Mouse (Mus musculus): ENCODE measurements around the gene Wfdc18. TPM values are rescaled to one million over a fixed set of nuclear protein-coding genes. Genes with fewer than 3 reads are reported as not detected.
A peak's percentile ranks its signal among the peaks of the same experiment; 100 is the strongest.

Gene Wfdc18
- total RNA-seq (2021), result under 1 TPM; 0.69 to 0.96 TPM
- long read RNA-seq, result 0 reads

DNA sequence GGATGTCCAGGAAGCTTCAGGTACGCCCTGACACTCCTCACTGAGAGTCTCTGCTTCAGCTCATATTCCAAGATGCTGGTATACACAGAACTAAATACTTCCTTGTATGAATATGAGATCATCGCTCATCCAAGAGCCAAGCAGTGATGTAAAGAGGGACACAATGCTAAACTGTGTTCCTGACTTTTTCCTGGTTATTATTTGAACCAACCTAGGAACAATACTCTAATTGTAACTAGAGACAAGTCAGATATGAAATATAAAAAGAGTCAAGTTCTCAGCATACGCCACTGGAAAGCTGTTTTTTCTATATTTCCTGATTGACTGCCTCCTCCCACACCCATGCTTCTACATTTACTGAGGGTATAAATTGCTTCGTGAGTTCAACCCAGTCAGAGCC, at the start of gene Wfdc18:
Gene Wfdc18, plus strand, starts transcription at position 301 of the 400 bp plus-strand sequence.
- DNase-seq (ENCODE audit: low spot score in 2 of 2), result no peak

DNA sequence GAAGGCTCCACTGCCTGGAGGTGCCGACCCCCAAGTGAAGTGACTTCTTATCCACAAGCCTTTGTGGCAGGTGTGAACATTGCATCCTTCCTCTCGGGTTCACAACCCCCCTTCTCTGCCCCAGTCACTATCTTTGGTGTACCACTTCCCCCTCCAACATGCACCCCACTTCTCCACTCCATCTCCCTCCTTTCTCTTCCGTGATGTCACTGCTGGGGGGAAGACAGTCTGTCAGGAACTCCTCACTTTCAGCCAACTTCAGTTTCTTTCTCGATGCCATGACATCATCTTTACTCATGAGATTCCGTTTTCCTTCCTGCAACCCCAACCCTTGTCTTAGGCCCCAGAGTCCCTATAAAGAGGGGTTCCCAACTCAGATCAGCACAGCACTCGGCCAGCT, 46.6 kb upstream of the Wfdc18 start, which contains the start of gene Ccl4:
Gene Ccl4, plus strand, starts transcription at position 381 of the 400 bp plus-strand sequence.
- no peak for DNase-seq (ENCODE audit: low spot score in 2 of 2)

DNA sequence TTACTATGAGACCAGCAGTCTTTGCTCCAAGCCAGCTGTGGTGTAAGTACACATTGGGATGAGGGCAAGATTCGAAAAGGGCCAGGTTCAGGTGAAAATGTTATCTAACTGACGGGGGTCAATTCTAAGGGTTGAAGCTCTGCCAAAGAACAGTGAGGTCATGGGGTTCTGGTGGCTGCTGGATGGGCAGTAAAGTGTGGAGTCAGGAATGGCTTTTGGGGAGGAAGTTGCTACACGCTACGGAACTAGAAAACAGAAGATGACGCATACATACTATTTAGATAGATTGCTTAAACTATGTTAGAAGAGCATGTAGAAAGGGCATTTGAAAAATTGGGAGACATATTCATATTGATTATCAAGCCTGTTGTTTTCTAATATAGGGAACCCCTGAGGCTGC, 45.3 kb upstream of the Wfdc18 start:
- DNase-seq (ENCODE audit: low spot score in 2 of 2), result no peak

GRCm38 (mm10) chr11:83671743-83672142, 37.1 kb upstream of the Wfdc18 start:
- DNase-seq (ENCODE audit: low spot score in 2 of 2), result no peak

DNA sequence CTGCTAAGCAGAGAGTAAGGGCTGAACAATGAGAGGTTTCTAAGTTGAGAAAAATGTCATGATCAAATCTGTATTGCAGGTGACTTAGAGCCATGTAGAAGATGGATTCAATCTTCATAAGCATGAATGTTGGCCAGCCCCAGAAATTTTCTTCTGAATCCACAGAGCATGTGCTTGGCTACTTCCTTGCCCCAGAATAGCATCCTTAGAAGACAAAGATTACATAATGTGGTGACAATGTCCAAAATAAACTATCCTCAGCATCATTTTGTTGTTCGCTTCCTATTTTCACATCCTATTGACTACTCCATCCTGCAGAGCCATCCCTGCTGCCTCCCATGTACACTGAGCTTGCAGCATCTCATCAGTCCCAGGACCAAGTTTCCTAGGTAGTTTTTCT, 33.1 kb upstream of the Wfdc18 start:
- no peak for DNase-seq (ENCODE audit: low spot score in 2 of 2)

GRCm38 (mm10) chr11:83689918-83690317, 18.9 kb upstream of the Wfdc18 start:
- no peak for DNase-seq (ENCODE audit: low spot score in 2 of 2)

DNA sequence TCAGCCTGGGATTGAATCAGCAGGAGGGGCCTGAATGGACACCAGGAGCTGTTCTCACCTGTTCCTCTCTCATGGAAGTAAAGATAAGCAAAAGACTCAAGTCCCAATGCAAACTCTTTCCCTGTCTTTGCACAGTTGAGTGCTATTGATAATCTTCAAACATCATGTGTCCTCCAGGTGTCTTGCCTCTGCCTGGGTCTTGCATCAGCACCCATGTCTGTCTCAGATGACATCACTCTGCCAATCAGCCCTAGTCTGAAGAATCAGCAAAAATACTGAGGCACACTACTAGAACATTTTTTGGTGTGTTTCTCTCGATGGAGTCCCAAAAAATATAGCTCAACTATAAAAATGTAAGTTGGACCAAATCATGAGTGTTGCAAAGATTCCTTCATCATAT, 16.8 kb upstream of the Wfdc18 start:
- DNase-seq (ENCODE audit: low spot score in 2 of 2), result no peak

DNA sequence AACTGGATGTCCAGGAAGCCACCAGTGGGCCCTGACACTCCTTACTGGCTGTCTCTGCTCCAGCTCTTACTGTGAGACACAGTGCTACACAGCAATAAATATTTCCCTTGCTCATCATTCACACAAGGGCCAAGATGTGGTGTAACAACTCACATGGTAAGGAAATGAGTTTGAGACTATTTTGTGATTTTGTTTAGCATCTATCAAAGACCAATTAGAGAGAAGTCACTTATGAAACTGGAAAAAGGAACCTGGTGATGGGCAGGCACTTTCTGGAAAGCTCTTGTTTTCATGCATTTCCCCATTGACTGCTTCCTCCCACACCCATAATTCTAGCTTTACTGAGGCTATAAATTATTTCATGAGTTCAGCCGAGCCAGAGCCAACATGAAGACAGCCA, 5.1 kb upstream of the Wfdc18 start, which contains the start of gene Wfdc17:
Gene Wfdc17, plus strand, starts transcription at position 287 of the 400 bp plus-strand sequence.
- no peak for DNase-seq (ENCODE audit: low spot score in 2 of 2)

GRCm38 (mm10) chr11:83709683-83710082, 868 bp downstream of the Wfdc18 start:
- DNase-seq (ENCODE audit: low spot score in 2 of 2), result peak; percentile 13 to 66

DNA sequence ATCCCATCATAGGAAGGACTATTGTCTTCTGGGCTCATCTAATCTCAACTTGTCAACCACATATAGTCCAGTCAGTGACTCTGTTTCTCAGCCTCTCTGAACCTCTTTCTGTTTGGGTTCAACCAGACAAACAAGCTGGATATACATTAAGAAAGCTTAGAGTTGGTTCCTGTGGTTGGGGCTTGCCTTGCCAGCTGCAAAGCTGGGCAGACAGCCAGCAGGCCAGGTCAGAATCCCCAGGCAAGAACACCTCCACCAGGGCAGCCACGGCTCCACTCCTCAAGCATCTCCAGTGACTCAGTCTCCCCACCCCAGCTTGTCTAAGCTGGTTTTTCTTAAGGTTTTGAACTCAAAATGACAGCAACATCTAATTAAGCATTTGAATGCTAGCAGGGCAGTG, 3.9 kb downstream of the Wfdc18 start:
- DNase-seq (ENCODE audit: low spot score in 2 of 2), result no peak

DNA sequence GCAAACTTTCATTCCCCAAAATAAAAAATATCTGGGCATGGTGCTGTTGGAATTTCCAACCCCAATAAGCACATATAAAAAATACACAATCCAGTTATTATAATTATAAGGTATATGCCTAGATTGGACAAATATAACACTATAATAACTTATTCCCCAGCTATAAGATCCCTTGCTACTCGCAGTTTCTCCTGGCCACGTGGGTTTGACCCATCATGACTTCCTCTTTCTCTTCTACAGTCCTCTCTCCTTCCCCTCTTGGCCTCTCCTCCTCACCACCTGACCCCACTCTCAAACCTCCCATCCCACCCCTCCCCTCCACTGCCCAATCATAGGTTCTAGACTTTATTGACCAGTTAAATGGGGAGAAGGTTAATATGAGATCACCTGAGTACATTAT, 5.1 kb downstream of the Wfdc18 start:
- no peak for DNase-seq (ENCODE audit: low spot score in 2 of 2)

- DNase-seq (ENCODE audit: low spot score in 2 of 2), result no peak
These were observed 8.3 kb downstream of the Wfdc18 start for GRCm38 (mm10) chr11:83717042-83717665.

GRCm38 (mm10) chr11:83720766-83721165, 12.0 kb downstream of the Wfdc18 start:
- no peak for DNase-seq (ENCODE audit: low spot score in 2 of 2)

DNA sequence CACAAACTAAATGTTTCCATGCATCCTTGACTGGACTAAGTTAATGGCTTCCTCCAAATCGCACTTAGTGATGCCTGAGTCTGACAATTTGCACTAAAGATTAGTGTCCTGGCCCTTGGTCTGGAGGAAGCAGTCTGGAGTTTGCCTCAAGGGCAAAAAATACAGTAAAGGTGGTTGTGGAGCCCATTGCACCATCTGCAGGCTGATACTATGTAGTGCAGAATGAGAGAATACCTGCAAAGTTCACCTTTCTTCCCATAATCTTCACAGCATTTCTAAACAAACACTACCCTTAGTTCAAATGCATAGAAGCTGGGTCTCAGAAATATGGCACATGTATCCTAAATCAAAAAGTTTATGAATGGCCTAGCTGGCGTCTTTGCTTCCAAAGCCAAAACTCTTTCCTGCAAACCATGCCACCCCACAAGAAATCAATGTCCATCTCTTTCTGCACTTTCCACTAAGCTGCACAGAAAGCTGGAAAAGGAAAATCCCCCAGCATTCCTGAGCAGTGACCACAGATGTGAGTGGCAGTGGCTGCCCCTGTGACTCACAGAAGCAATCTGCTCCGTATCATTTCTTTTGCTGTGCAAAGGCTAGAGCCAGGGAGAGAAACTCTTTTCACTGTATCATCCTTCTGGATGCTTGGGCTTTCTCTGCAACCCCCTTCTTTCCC, 20.1 kb downstream of the Wfdc18 start:
- no peak for DNase-seq (ENCODE audit: low spot score in 2 of 2)

DNA sequence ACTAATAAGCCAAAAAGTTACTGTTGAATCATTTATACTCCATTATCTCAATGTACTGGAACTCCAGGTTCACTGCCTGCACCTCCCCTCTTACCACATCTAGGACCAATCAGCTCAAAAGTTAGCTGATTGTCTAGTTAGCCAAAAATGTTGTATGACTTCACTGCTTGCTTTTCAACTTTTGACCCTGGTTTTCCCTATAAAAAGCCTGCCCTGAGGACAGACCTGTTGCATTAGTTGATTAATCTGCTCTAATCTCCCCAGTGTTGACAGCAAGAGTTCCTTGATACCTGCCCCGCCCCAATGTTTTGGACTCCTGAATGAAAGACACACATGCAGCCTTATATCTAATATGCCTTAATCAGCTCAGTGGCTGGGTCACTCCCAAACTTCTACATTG, 22.3 kb downstream of the Wfdc18 start:
- no peak for DNase-seq (ENCODE audit: low spot score in 2 of 2)

DNA sequence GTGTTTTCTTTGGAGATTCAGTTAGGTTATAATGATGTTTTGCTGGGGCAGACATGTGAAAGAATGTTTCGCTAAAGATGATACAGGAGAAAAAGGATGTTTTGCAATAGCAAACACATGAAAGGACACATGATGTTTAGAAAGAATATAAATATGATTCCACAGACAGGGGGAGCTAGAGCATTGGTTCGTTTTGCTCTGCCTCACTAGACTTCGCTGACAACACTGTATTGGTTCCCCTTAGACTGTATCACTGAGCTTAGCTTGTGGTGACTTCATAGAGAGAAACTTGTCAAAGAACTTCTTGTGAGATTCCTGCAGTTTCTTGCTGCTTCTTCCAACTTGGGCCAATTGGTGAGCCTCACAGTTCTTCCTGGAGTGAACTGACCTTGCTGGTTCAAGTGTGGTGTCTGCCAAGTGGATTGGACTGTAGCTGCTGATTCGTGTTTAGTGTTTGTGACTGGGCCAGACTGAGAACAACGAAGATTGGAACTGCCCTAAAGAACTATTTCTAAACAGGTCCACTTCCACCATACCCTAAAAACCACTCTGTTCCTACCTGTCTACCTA, 24.3 kb downstream of the Wfdc18 start:
- no peak for DNase-seq (ENCODE audit: low spot score in 2 of 2)

DNA sequence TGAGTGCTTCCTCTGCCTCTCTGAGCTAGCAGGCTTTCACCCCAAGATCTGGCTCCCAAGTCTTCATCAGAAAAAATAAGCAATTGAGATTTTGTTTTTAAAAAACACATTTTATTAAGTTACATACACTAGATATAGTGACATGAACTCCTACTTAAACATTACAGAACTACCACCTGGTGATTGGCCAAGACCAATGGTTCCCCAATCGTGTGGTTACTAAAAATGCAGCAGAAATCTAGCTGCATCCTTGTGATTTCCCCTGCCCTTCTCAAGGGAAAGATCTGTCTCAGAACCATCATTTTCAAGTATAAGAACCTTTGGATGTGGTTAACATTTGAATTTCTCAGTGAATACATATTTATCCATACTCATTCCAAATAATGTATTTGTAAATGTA, 25.4 kb downstream of the Wfdc18 start:
- DNase-seq (ENCODE audit: low spot score in 2 of 2), result no peak

- DNase-seq (ENCODE audit: low spot score in 2 of 2), result no peak
These were observed 27.1 kb downstream of the Wfdc18 start for GRCm38 (mm10) chr11:83735881-83736280.

GRCm38 (mm10) chr11:83737109-83737558, 28.3 kb downstream of the Wfdc18 start:
- no peak for DNase-seq (ENCODE audit: low spot score in 2 of 2)

- peak; percentile 37 to 91 for DNase-seq (ENCODE audit: low spot score in 2 of 2)
These were observed 30.4 kb downstream of the Wfdc18 start for GRCm38 (mm10) chr11:83739241-83739640.

- DNase-seq (ENCODE audit: low spot score in 2 of 2), result no peak
These were observed 31.7 kb downstream of the Wfdc18 start for GRCm38 (mm10) chr11:83740443-83740991.

GRCm38 (mm10) chr11:83741841-83742240, 33.0 kb downstream of the Wfdc18 start:
- no peak for DNase-seq (ENCODE audit: low spot score in 2 of 2)

All from layer of hippocampus, adult 18-20 months (tissue).